Mouse (Mus musculus): Measurements from ENCODE around the gene Abca2. TPM values are rescaled to one million over a fixed set of nuclear protein-coding genes. Genes with fewer than 3 reads are reported as not detected.

The Abca2 gene
- polyA plus RNA-seq, 1 experiment from 2014 or later: 12.7 TPM

- ATAC-seq (ENCODE audit: low FRiP score, low TSS enrichment): 0 out of 2 replicates have a peak, but pooled peaks have one; percentile 12
- Histone ChIP-seq H3K27ac (ENCODE audit: low read length) (no peak overlapping the region), H3K4me2 (replicated peaks; ENCODE audit: low read depth, low read length) (no peak overlapping the region)
Observed at GRCm38 (mm10) chr2:25468962-25469915, 40.7 kb downstream of the Abca2 start.

DNA sequence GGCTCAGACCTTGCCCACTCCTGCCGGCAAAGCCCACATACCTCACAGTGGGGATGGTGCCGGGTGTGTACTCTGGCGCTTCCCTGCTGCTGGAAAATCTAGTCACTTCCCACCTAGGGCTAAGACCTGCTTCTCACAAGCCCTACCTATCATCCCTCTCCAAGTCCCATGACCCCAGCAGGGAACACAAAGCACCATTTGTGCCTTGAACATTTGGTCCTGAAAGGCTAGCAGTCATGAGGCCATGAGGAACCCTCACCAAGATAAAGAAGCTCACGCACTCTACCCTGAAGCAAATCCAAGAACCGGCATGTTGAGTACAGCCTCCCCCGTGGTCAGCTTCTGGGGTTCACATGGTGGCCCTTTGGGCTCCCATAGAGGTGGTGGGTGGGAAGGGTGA, 41.5 kb downstream of the Abca2 start, which contains the start of gene Ptgds:
Gene Ptgds (minus strand): TSS at position 78 of the 400 bp plus-strand sequence.
- Histone ChIP-seq H3K4me2 (replicated peaks; ENCODE audit: low read depth, low read length) (no peak within 1 kb of the TSS), H3K27ac (ENCODE audit: low read length) (no peak within 1 kb of the TSS)

More at GRCm38 (mm10) chr2:25468962-25469915, 40.7 kb downstream of the Abca2 start:
- Histone ChIP-seq H3K9ac (replicated peaks; ENCODE audit: low read length) (no peak overlapping the region), H3K9me3 (ENCODE audit: low read length) (no peaks in the 10 kb centered on the region), H3K27me3 (ENCODE audit: insufficient read depth, low read length) (no peaks in the 10 kb centered on the region), H3K4me3 (ENCODE audit: low read length) (no peak overlapping the region), H3K4me1 (ENCODE audit: insufficient read depth, low read length) (peaks cover 10% of the 10 kb centered on the region; the same call in 1 of the 2 replicates), H3K36me3 (ENCODE audit: insufficient read depth, low read length) (no peaks in the 10 kb centered on the region)
- 80% methylated on average over 10 of the region's 10 CpGs for WGBS

GRCm38 (mm10) chr2:25472550-25472949, 44.0 kb downstream of the Abca2 start:
- Histone ChIP-seq H3K4me2 (replicated peaks; ENCODE audit: low read depth, low read length) (no peak overlapping the region), H3K9ac (replicated peaks; ENCODE audit: low read length) (no peak overlapping the region), H3K9me3 (ENCODE audit: low read length) (no peaks in the 10 kb centered on the region), H3K27ac (ENCODE audit: low read length) (no peak overlapping the region), H3K4me3 (ENCODE audit: low read length) (no peak overlapping the region), H3K27me3 (ENCODE audit: insufficient read depth, low read length) (no peaks in the 10 kb centered on the region), H3K4me1 (ENCODE audit: insufficient read depth, low read length) (0 out of 2 replicates have a peak, but pooled peaks cover 6% of the 10 kb centered on the region), H3K36me3 (ENCODE audit: insufficient read depth, low read length) (no peaks in the 10 kb centered on the region)
- ATAC-seq (ENCODE audit: low FRiP score, low TSS enrichment): no peak
- WGBS: 78% methylated on average over 2 of the region's 2 CpGs

More for the DNA sequence above, 41.5 kb downstream of the Abca2 start, which contains the start of gene Ptgds:
- H3K9me3 ChIP-seq (ENCODE audit: low read length): no peaks in the 10 kb centered on the region
- no peak for ATAC-seq (ENCODE audit: low FRiP score, low TSS enrichment)
- no peaks in the 10 kb centered on the region for H3K36me3 ChIP-seq (ENCODE audit: insufficient read depth, low read length)
- H3K9ac ChIP-seq (replicated peaks; ENCODE audit: low read length): no peak within 1 kb of the TSS
- WGBS: 49% methylated on average over 6 of the region's 6 CpGs
- no peak within 1 kb of the TSS for H3K4me3 ChIP-seq (ENCODE audit: low read length)
- no peaks in the 10 kb centered on the region for H3K27me3 ChIP-seq (ENCODE audit: insufficient read depth, low read length)
- H3K4me1 ChIP-seq (ENCODE audit: insufficient read depth, low read length): peaks cover 10% of the 10 kb centered on the region; the same call in 1 of the 2 replicates

DNA sequence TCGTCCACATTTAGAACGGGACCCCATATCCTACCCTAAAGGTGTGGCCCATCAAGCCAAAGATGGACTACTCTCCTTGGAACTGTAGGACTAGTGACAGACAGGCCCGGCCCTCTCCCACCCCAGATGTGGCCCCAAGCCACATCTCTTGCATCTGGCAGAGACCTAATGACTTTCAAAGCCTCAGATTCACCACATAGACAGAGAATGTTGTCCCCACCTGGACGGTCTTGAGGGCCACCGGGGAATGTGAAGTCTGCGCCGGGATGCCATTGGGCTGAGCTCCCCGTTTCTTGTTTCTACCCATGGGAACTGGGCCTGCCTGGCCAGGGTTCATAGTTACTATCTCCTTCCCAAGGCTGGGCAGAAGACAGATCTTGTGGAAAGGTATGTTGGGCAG, 49.0 kb downstream of the Abca2 start:
- H3K9ac ChIP-seq (replicated peaks; ENCODE audit: low read length): no peak overlapping the region
- H3K36me3 ChIP-seq (ENCODE audit: insufficient read depth, low read length): no peaks in the 10 kb centered on the region
- H3K9me3 ChIP-seq (ENCODE audit: low read length): no peaks in the 10 kb centered on the region
- H3K27me3 ChIP-seq (ENCODE audit: insufficient read depth, low read length): no peaks in the 10 kb centered on the region
- ATAC-seq (ENCODE audit: low FRiP score, low TSS enrichment): no peak
- 89% methylated on average over 8 of the region's 8 CpGs for WGBS
- H3K27ac ChIP-seq (ENCODE audit: low read length): no peak overlapping the region
- no peak overlapping the region for H3K4me3 ChIP-seq (ENCODE audit: low read length)
- H3K4me1 ChIP-seq (ENCODE audit: insufficient read depth, low read length): no peaks in the 10 kb centered on the region
- H3K4me2 ChIP-seq (replicated peaks; ENCODE audit: low read depth, low read length): no peak overlapping the region

DNA sequence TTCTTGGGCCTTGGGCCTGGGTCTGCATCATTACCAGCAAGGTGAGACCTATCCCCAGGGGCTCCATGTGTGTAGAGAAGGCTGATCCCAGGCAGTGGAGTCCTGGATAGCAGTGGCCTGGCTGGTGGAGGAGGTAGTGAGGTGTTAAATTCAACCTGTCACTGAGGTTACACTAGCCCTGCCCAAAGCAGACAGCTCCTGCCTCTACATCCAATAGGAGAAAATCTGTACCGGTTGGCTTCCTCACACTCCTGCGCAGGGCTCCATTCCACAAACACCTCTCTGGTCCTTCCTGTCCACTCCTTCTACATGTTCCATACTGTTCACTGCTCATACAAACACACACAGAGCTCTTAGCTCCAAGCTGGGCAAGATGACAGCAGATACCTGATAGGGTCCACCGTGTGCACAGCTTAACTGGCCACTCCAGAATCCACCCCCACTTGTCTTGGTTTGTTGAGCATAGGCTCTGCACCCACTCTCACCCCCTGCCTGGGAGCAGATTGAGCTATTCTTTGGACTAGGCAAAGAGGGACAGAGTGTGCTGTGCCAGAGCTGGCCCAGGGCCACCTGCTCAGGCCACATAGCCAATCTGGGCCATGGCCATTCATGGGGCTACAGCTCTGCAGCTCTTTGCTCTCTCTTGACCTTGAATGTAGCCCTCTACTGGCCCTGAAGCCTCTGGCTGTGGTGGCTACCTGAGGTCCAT, 49.6 kb downstream of the Abca2 start:
- Histone ChIP-seq H3K4me3 (ENCODE audit: low read length) (no peak overlapping the region), H3K4me2 (replicated peaks; ENCODE audit: low read depth, low read length) (no peak overlapping the region), H3K36me3 (ENCODE audit: insufficient read depth, low read length) (no peaks in the 10 kb centered on the region), H3K27me3 (ENCODE audit: insufficient read depth, low read length) (no peaks in the 10 kb centered on the region), H3K9me3 (ENCODE audit: low read length) (no peaks in the 10 kb centered on the region), H3K27ac (ENCODE audit: low read length) (no peak overlapping the region), H3K9ac (replicated peaks; ENCODE audit: low read length) (no peak overlapping the region), H3K4me1 (ENCODE audit: insufficient read depth, low read length) (no peaks in the 10 kb centered on the region)
- WGBS: 84% methylated on average over 3 of the region's 3 CpGs
- ATAC-seq (ENCODE audit: low FRiP score, low TSS enrichment): no peak

DNA sequence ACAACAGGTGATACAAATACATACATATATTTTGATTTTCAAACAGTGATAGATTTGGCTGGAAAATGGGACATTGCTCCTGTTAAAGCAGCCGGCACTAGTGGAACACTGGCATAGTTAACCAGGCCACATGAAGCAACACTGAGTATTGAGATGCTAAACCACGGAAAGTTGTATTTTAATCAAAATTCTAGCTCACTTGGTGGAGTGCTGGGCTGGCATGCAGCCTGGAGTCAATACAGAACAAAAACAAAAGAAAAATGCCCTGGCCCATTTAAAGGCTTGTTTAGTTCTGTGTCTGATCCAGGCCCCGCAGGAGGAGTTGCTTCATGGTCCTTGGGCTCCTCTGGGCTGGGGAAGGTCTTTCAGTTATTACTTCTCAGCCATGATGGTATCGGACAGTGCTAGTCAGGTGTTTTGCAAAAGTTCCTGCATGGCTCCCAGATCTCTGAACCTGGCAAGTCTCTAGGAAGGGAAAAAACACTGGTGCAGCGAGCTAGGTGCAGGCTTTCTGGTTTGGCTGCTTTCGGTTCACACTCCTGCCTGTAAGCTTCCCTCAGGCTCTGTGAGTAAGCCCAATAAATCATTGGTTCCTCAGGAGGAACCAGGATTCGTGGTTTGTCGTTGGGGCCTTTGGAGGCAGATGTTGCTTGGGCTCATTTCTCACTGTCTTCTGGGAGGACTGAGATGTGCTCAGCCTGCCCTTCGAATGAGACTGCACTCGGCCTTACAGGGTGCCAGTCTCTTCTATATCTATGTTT, 51.2 kb downstream of the Abca2 start:
- Histone ChIP-seq H3K4me3 (ENCODE audit: low read length) (no peak overlapping the region), H3K27ac (ENCODE audit: low read length) (no peak overlapping the region), H3K9me3 (ENCODE audit: low read length) (no peaks in the 10 kb centered on the region), H3K27me3 (ENCODE audit: insufficient read depth, low read length) (no peaks in the 10 kb centered on the region), H3K4me1 (ENCODE audit: insufficient read depth, low read length) (no peaks in the 10 kb centered on the region), H3K36me3 (ENCODE audit: insufficient read depth, low read length) (no peaks in the 10 kb centered on the region), H3K4me2 (replicated peaks; ENCODE audit: low read depth, low read length) (no peak overlapping the region), H3K9ac (replicated peaks; ENCODE audit: low read length) (no peak overlapping the region)
- WGBS: 58% methylated on average over 10 of the region's 10 CpGs
- ATAC-seq (ENCODE audit: low FRiP score, low TSS enrichment): no peak

GRCm38 (mm10) chr2:25480541-25480940, 52.0 kb downstream of the Abca2 start:
- H3K4me3 ChIP-seq (ENCODE audit: low read length): no peak overlapping the region
- no peak for ATAC-seq (ENCODE audit: low FRiP score, low TSS enrichment)
- 88% methylated on average over 1 of the region's 1 CpGs for WGBS
- H3K27ac ChIP-seq (ENCODE audit: low read length): no peak overlapping the region
- no peaks in the 10 kb centered on the region for H3K36me3 ChIP-seq (ENCODE audit: insufficient read depth, low read length)
- H3K27me3 ChIP-seq (ENCODE audit: insufficient read depth, low read length): no peaks in the 10 kb centered on the region
- H3K9me3 ChIP-seq (ENCODE audit: low read length): no peaks in the 10 kb centered on the region
- no peak overlapping the region for H3K9ac ChIP-seq (replicated peaks; ENCODE audit: low read length)
- no peaks in the 10 kb centered on the region for H3K4me1 ChIP-seq (ENCODE audit: insufficient read depth, low read length)
- H3K4me2 ChIP-seq (replicated peaks; ENCODE audit: low read depth, low read length): no peak overlapping the region

DNA sequence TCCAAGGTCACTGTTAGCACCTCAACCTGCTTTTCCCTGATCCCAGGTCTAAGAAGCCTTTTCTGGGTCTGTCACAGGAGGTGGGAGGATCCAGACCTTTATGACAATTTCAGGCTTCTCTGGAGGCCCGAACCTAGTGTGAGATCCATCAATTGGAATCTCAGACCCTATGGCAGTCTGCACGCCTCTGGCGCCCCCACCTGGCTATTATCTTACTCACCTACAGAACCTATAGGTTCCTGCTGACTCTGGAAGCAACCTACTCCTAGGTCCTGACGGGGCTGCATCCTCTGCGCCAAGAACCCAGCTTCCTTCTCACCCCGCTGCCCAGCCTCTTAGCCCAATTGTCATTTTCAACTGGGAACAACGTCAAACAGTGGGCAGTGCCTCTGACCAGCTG, 54.5 kb downstream of the Abca2 start:
- no peaks in the 10 kb centered on the region for H3K36me3 ChIP-seq (ENCODE audit: insufficient read depth, low read length)
- no peak for ATAC-seq (ENCODE audit: low FRiP score, low TSS enrichment)
- H3K27me3 ChIP-seq (ENCODE audit: insufficient read depth, low read length): no peaks in the 10 kb centered on the region
- H3K4me3 ChIP-seq (ENCODE audit: low read length): no peak overlapping the region
- 26% methylated on average over 7 of the region's 7 CpGs for whole genome bisulfite sequencing
- H3K9me3 ChIP-seq (ENCODE audit: low read length): no peaks in the 10 kb centered on the region
- H3K4me2 ChIP-seq (replicated peaks; ENCODE audit: low read depth, low read length): no peak overlapping the region
- H3K27ac ChIP-seq (ENCODE audit: low read length): no peak overlapping the region
- no peak overlapping the region for H3K9ac ChIP-seq (replicated peaks; ENCODE audit: low read length)
- no peaks in the 10 kb centered on the region for H3K4me1 ChIP-seq (ENCODE audit: insufficient read depth, low read length)

- Histone ChIP-seq H3K36me3 (ENCODE audit: insufficient read depth, low read length) (no peaks in the 10 kb centered on the region), H3K4me3 (ENCODE audit: low read length) (no peak overlapping the region), H3K27ac (ENCODE audit: low read length) (no peak overlapping the region), H3K9ac (replicated peaks; ENCODE audit: low read length) (no peak overlapping the region), H3K27me3 (ENCODE audit: insufficient read depth, low read length) (no peaks in the 10 kb centered on the region), H3K9me3 (ENCODE audit: low read length) (no peaks in the 10 kb centered on the region), H3K4me2 (replicated peaks; ENCODE audit: low read depth, low read length) (no peak overlapping the region), H3K4me1 (ENCODE audit: insufficient read depth, low read length) (no peaks in the 10 kb centered on the region)
- ATAC-seq (ENCODE audit: low FRiP score, low TSS enrichment): no peak
- WGBS: 58% methylated on average over 11 of the region's 11 CpGs
Observed at GRCm38 (mm10) chr2:25484901-25485647, 56.6 kb downstream of the Abca2 start.
